Mouse (Mus musculus) olfactory bulb, adult 2 months (tissue): Measurements from ENCODE around the gene Gm20479.

Source experiments
- CTCF ChIP-seq: fragments of 200-500 bp; IDR thresholded peaks from 2 replicates; pipeline ENCODE4 v1.5.1; 2012; ENCODE audit warnings: low read depth, mild to moderate bottlenecking, low read length, moderate library complexity; ENCODE audit not compliant: insufficient read depth
- POLR2A ChIP-seq: fragments of 200-500 bp; IDR thresholded peaks from 2 replicates; pipeline ENCODE4 v1.6.1; 2012; ENCODE audit warnings: mild to moderate bottlenecking, low read depth, low read length, moderate library complexity; ENCODE audit not compliant: insufficient read depth

DNA sequence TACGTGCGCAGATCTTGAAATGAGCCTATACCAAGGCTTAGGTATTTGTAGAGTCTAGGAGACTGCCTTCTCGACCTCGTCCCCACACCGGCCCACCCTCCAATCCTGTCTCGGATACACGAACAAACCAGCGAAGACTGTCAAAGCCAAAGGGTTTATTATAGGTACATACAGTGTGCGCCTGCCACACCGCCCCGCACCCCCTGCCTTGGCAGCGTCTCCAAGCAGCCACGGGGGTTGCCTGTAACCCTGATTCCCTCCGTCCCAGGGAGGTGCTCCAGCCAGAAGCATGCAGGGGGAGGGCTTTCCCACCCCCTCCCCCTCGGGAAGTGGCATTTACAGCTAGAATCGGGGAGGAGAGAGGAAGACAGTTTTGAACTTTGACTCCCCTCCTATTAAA, 971 bp downstream of the Gm20479 start:
- TF ChIP-seq CTCF (no peak), POLR2A (no peak)
